Mouse (Mus musculus): ENCODE measurements around the gene Chpf. TPM values are rescaled to one million over a fixed set of nuclear protein-coding genes. Genes with fewer than 3 reads are reported as not detected.
A peak's percentile ranks its signal among the peaks of the same experiment; 100 is the strongest.

The Chpf gene
- polyA plus RNA-seq, 1 experiment from 2014 or later = 3.1 TPM

- Histone ChIP-seq H3K27me3 (ENCODE audit: control insufficient read depth, insufficient read depth, low read depth, low read length) (peaks cover 66% of the 10 kb centered on the region), H3K9me3 (replicated peaks; ENCODE audit: control insufficient read depth, low read length) (no peaks in the 10 kb centered on the region), H3K4me3 (ENCODE audit: low read depth, low read length) (peak overlapping the region; percentile 55), H3K27ac (ENCODE audit: low read length) (no peak overlapping the region), H3K4me2 (ENCODE audit: low read depth, low read length) (peak overlapping the region; percentile 61), H3K4me1 (ENCODE audit: control insufficient read depth, low read depth, low read length) (no peaks in the 10 kb centered on the region; the same call in 1 of the 2 replicates), H3K36me3 (ENCODE audit: control insufficient read depth, insufficient read depth) (no peaks in the 10 kb centered on the region), H3K9ac (ENCODE audit: low read depth, low read length) (no peak overlapping the region)
- 4% methylated on average over 13 of the region's 13 CpGs for WGBS (ENCODE audit: insufficient replicate concordance)
- no peak for ATAC-seq (ENCODE audit: low read depth)
Measured at GRCm38 (mm10) chr1:75487040-75487404, 7.9 kb upstream of the Chpf start.

GRCm38 (mm10) chr1:75486561-75486960 lies 7.5 kb upstream of the Chpf start:
- H3K36me3 ChIP-seq (ENCODE audit: control insufficient read depth, insufficient read depth) = no peaks in the 10 kb centered on the region
- H3K9me3 ChIP-seq (replicated peaks; ENCODE audit: control insufficient read depth, low read length) = no peaks in the 10 kb centered on the region
- H3K4me1 ChIP-seq (ENCODE audit: control insufficient read depth, low read depth, low read length) = no peaks in the 10 kb centered on the region; the same call in 1 of the 2 replicates
- WGBS (ENCODE audit: insufficient replicate concordance) = 5% methylated on average over 24 of the region's 24 CpGs
- H3K27me3 ChIP-seq (ENCODE audit: control insufficient read depth, insufficient read depth, low read depth, low read length) = peaks cover 71% of the 10 kb centered on the region
- no peak overlapping the region for H3K4me3 ChIP-seq (ENCODE audit: low read depth, low read length)
- no peak overlapping the region for H3K9ac ChIP-seq (ENCODE audit: low read depth, low read length)
- no peak for ATAC-seq (ENCODE audit: low read depth)
- no peak overlapping the region for H3K27ac ChIP-seq (ENCODE audit: low read length)
- no peak overlapping the region for H3K4me2 ChIP-seq (ENCODE audit: low read depth, low read length)

GRCm38 (mm10) chr1:75480735-75481134 lies 1.6 kb upstream of the Chpf start:
- no peak overlapping the region for H3K9ac ChIP-seq (ENCODE audit: low read depth, low read length)
- H3K27me3 ChIP-seq (ENCODE audit: control insufficient read depth, insufficient read depth, low read depth, low read length) = peaks cover 83% of the 10 kb centered on the region
- no peaks in the 10 kb centered on the region for H3K9me3 ChIP-seq (replicated peaks; ENCODE audit: control insufficient read depth, low read length)
- H3K36me3 ChIP-seq (ENCODE audit: control insufficient read depth, insufficient read depth) = no peaks in the 10 kb centered on the region
- ATAC-seq (ENCODE audit: low read depth) = no peak
- WGBS (ENCODE audit: insufficient replicate concordance) = 58% methylated on average over 7 of the region's 7 CpGs
- H3K4me2 ChIP-seq (ENCODE audit: low read depth, low read length) = no peak overlapping the region
- H3K27ac ChIP-seq (ENCODE audit: low read length) = no peak overlapping the region
- no peak overlapping the region for H3K4me3 ChIP-seq (ENCODE audit: low read depth, low read length)
- H3K4me1 ChIP-seq (ENCODE audit: control insufficient read depth, low read depth, low read length) = peaks cover 10% of the 10 kb centered on the region

- Histone ChIP-seq H3K4me1 (ENCODE audit: control insufficient read depth, low read depth, low read length) (peaks cover 10% of the 10 kb centered on the region), H3K9ac (ENCODE audit: low read depth, low read length) (no peak overlapping the region), H3K27me3 (ENCODE audit: control insufficient read depth, insufficient read depth, low read depth, low read length) (peaks cover 81% of the 10 kb centered on the region), H3K27ac (ENCODE audit: low read length) (no peak overlapping the region), H3K4me3 (ENCODE audit: low read depth, low read length) (no peak overlapping the region), H3K9me3 (replicated peaks; ENCODE audit: control insufficient read depth, low read length) (no peaks in the 10 kb centered on the region), H3K36me3 (ENCODE audit: control insufficient read depth, insufficient read depth) (no peaks in the 10 kb centered on the region), H3K4me2 (ENCODE audit: low read depth, low read length) (peak overlapping the region; percentile 93)
- 22% methylated on average over 13 of the region's 13 CpGs for WGBS (ENCODE audit: insufficient replicate concordance)
- no peak for ATAC-seq (ENCODE audit: low read depth)
Measured at GRCm38 (mm10) chr1:75480036-75480435, 929 bp upstream of the Chpf start.

- Histone ChIP-seq H3K36me3 (ENCODE audit: control insufficient read depth, insufficient read depth) (no peaks in the 10 kb centered on the region), H3K27me3 (ENCODE audit: control insufficient read depth, insufficient read depth, low read depth, low read length) (peaks cover 77% of the 10 kb centered on the region), H3K9me3 (replicated peaks; ENCODE audit: control insufficient read depth, low read length) (no peaks in the 10 kb centered on the region), H3K27ac (ENCODE audit: low read length) (no peak overlapping the region), H3K9ac (ENCODE audit: low read depth, low read length) (no peak overlapping the region), H3K4me1 (ENCODE audit: control insufficient read depth, low read depth, low read length) (peaks cover 10% of the 10 kb centered on the region), H3K4me3 (ENCODE audit: low read depth, low read length) (peak overlapping the region; percentile 73), H3K4me2 (ENCODE audit: low read depth, low read length) (peak overlapping the region; percentile 93)
- 4% methylated on average over 21 of the region's 24 CpGs for whole genome bisulfite sequencing (ENCODE audit: insufficient replicate concordance)
- no peak for ATAC-seq (ENCODE audit: low read depth)
Measured at GRCm38 (mm10) chr1:75479635-75479989, 505 bp upstream of the Chpf start.

GRCm38 (mm10) chr1:75478497-75478896 lies 610 bp downstream of the Chpf start:
- H3K9me3 ChIP-seq (replicated peaks; ENCODE audit: control insufficient read depth, low read length) = no peaks in the 10 kb centered on the region
- 1% methylated on average over 20 of the region's 25 CpGs for WGBS (ENCODE audit: insufficient replicate concordance)
- no peak overlapping the region for H3K27ac ChIP-seq (ENCODE audit: low read length)
- no peaks in the 10 kb centered on the region for H3K36me3 ChIP-seq (ENCODE audit: control insufficient read depth, insufficient read depth)
- H3K4me2 ChIP-seq (ENCODE audit: low read depth, low read length) = peak overlapping the region; percentile 93
- H3K4me3 ChIP-seq (ENCODE audit: low read depth, low read length) = peak overlapping the region; percentile 73
- ATAC-seq (ENCODE audit: low read depth) = 0 out of 2 replicates have a peak, but pooled peaks have one; percentile 1
- H3K4me1 ChIP-seq (ENCODE audit: control insufficient read depth, low read depth, low read length) = peaks cover 10% of the 10 kb centered on the region
- peak overlapping the region; percentile 56 for H3K9ac ChIP-seq (ENCODE audit: low read depth, low read length)
- peaks cover 69% of the 10 kb centered on the region for H3K27me3 ChIP-seq (ENCODE audit: control insufficient read depth, insufficient read depth, low read depth, low read length)

GRCm38 (mm10) chr1:75477966-75478290 lies 1.2 kb downstream of the Chpf start:
- Histone ChIP-seq H3K27me3 (ENCODE audit: control insufficient read depth, insufficient read depth, low read depth, low read length) (peaks cover 65% of the 10 kb centered on the region), H3K4me1 (ENCODE audit: control insufficient read depth, low read depth, low read length) (peaks cover 10% of the 10 kb centered on the region), H3K4me3 (ENCODE audit: low read depth, low read length) (peak overlapping the region; percentile 73; the same call in 1 of the 2 replicates), H3K36me3 (ENCODE audit: control insufficient read depth, insufficient read depth) (no peaks in the 10 kb centered on the region), H3K27ac (ENCODE audit: low read length) (no peak overlapping the region), H3K4me2 (ENCODE audit: low read depth, low read length) (peak overlapping the region; percentile 93), H3K9me3 (replicated peaks; ENCODE audit: control insufficient read depth, low read length) (no peaks in the 10 kb centered on the region), H3K9ac (ENCODE audit: low read depth, low read length) (no peak overlapping the region)
- WGBS (ENCODE audit: insufficient replicate concordance) = 28% methylated on average over 3 of the region's 3 CpGs
- no peak for ATAC-seq (ENCODE audit: low read depth)

GRCm38 (mm10) chr1:75477264-75477965 lies 1.7 kb downstream of the Chpf start:
- Histone ChIP-seq H3K36me3 (ENCODE audit: control insufficient read depth, insufficient read depth) (no peaks in the 10 kb centered on the region), H3K4me2 (ENCODE audit: low read depth, low read length) (peak overlapping the region; percentile 30), H3K27me3 (ENCODE audit: control insufficient read depth, insufficient read depth, low read depth, low read length) (peaks cover 60% of the 10 kb centered on the region), H3K9me3 (replicated peaks; ENCODE audit: control insufficient read depth, low read length) (no peaks in the 10 kb centered on the region), H3K9ac (ENCODE audit: low read depth, low read length) (no peak overlapping the region), H3K4me1 (ENCODE audit: control insufficient read depth, low read depth, low read length) (peaks cover 10% of the 10 kb centered on the region), H3K27ac (ENCODE audit: low read length) (no peak overlapping the region), H3K4me3 (ENCODE audit: low read depth, low read length) (0 out of 2 replicates have a peak overlapping the region, but pooled peaks have one; percentile 1)
- ATAC-seq (ENCODE audit: low read depth) = no peak
- WGBS (ENCODE audit: insufficient replicate concordance) = 9% methylated on average over 35 of the region's 35 CpGs

- no peak for ATAC-seq (ENCODE audit: low read depth)
- Histone ChIP-seq H3K36me3 (ENCODE audit: control insufficient read depth, insufficient read depth) (no peaks in the 10 kb centered on the region), H3K9ac (ENCODE audit: low read depth, low read length) (no peak overlapping the region), H3K4me1 (ENCODE audit: control insufficient read depth, low read depth, low read length) (peaks cover 10% of the 10 kb centered on the region), H3K27me3 (ENCODE audit: control insufficient read depth, insufficient read depth, low read depth, low read length) (peaks cover 50% of the 10 kb centered on the region), H3K9me3 (replicated peaks; ENCODE audit: control insufficient read depth, low read length) (no peaks in the 10 kb centered on the region), H3K4me2 (ENCODE audit: low read depth, low read length) (no peak overlapping the region), H3K27ac (ENCODE audit: low read length) (no peak overlapping the region), H3K4me3 (ENCODE audit: low read depth, low read length) (no peak overlapping the region)
- WGBS (ENCODE audit: insufficient replicate concordance) = 91% methylated on average over 11 of the region's 11 CpGs
Measured at GRCm38 (mm10) chr1:75476441-75476840, 2.7 kb downstream of the Chpf start.
